Mouse (Mus musculus) effector memory CD4-positive, alpha-beta T cell, adult 7 months (primary cell): ENCODE measurements around the gene Tcl1b1. TPM values are rescaled to one million over a fixed set of nuclear protein-coding genes. Genes with fewer than 3 reads are reported as not detected.

Experiments used
- polyA plus RNA-seq: library from polyadenylated mRNA; unstranded; fragments of 100-300 nt; shearing (Covaris generic); gene quantifications from one replicate; pipeline ENCODE4 v1.2.1, GENCODE M21; 2017

Tcl1b1 gene
- not detected for polyA plus RNA-seq

GRCm38 (mm10) chr12:105159390-105159789 is at the start of gene Tcl1b1:
Gene Tcl1b1, plus strand, starts transcription at chr12:105159690.

GRCm38 (mm10) chr12:105145714-105146113 is 13.8 kb upstream of the Tcl1b1 start, which contains the start of gene Tcl1b2:
Gene Tcl1b2, plus strand, starts transcription at chr12:105146014.

GRCm38 (mm10) chr12:105176044-105176443 is 16.6 kb downstream of the Tcl1b1 start, which contains the start of gene Tcl1b5:
Gene Tcl1b5, plus strand, starts transcription at chr12:105176344.

DNA sequence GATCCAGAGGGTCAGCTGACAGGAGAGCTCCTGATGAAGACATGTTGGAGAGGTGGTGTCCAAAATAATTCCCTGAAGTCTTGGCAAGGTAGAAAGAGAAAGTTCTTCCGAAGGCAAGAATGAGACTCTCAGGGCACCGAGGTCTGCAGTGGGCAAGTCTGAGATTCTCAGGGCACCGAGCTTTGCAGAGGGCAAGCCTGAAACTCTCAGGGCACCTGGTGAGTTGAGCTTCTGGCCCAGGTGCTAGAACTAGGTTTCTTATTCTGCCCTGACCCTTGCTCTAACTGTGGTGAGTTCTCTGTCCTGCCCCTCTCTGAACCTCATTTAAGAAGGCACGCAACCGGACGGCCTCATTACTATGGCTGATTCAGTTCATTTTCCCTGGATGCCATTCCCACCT is 31.3 kb downstream of the Tcl1b1 start, which contains the start of gene Tcl1b3:
TSS of gene Tcl1b3 (plus strand) at position 301 of the 400 bp plus-strand sequence.

GRCm38 (mm10) chr12:105201657-105202056 is 42.2 kb downstream of the Tcl1b1 start, which contains the start of gene Tcl1b4:
Gene Tcl1b4, plus strand, starts transcription at chr12:105201957.

Other genes with a start within 250 kb of the Tcl1b1 start
- 9.6 TPM for gene Syne3, start 149.9 kb upstream of the Tcl1b1 start, polyA plus RNA-seq
- gene Glrx5, start 127.0 kb upstream of the Tcl1b1 start, polyA plus RNA-seq = 56.3 TPM
- gene Tcl1b2, start 13.7 kb upstream of the Tcl1b1 start, polyA plus RNA-seq = not detected
- not detected for gene Tcl1b5, start 16.7 kb downstream of the Tcl1b1 start, polyA plus RNA-seq
- gene Tcl1b3, start 31.4 kb downstream of the Tcl1b1 start, polyA plus RNA-seq = not detected
- not detected for gene Tcl1b4, start 42.3 kb downstream of the Tcl1b1 start, polyA plus RNA-seq
- 0.59 TPM for gene Tcl1, start 63.1 kb downstream of the Tcl1b1 start, polyA plus RNA-seq
- 0.13 TPM for gene Tunar, start 174.2 kb downstream of the Tcl1b1 start, polyA plus RNA-seq